Mouse (Mus musculus) MEL (cell line): ENCODE measurements around the gene Sh3gl2. TPM values are rescaled to one million over a fixed set of nuclear protein-coding genes. Genes with fewer than 3 reads are reported as not detected.

ENCODE experiments used
- DNase-seq: peaks from one replicate; pipeline ENCODE4 v3.0.0; 2011; ENCODE audit warnings: low read depth, low spot score
- H3K27ac ChIP-seq: 2 replicates; pipeline ENCODE4 v1.5.1; 2012; ENCODE audit warnings: low read depth, mild to moderate bottlenecking, control low read depth, low read length, moderate library complexity; ENCODE audit not compliant: control insufficient read depth
- H3K27me3 ChIP-seq, 2 experiments: fragments of 150-350 bp in 1 of 2; sonication (generic) in 1 of 2; 2 replicates each; pipeline ENCODE4 v1.6.1; 2012; ENCODE audit warnings: low read length in 2 of 2, mild to moderate bottlenecking in 2 of 2, improper control_type of control experiment in 1 of 2, moderate library complexity in 1 of 2; ENCODE audit not compliant: insufficient read depth in 2 of 2, control insufficient read depth in 1 of 2
- H3K36me3 ChIP-seq, 2 experiments: 2 replicates each; pipeline ENCODE4 v1.6.1; 2012 to 2014; ENCODE audit warnings: low read length in 2 of 2, improper control_type of control experiment in 1 of 2, inconsistent platforms in 1 of 2, mild to moderate bottlenecking in 1 of 2; ENCODE audit not compliant: insufficient read depth in 2 of 2, control insufficient read depth in 1 of 2
- H3K4me1 ChIP-seq, 2 experiments: fragments of 150-350 bp in 1 of 2; sonication (generic) in 1 of 2; 2 replicates each; pipeline ENCODE4 v1.6.1; 2012; ENCODE audit warnings: low read length in 2 of 2, improper control_type of control experiment in 1 of 2, mild to moderate bottlenecking in 1 of 2; ENCODE audit not compliant: insufficient read depth in 2 of 2, control insufficient read depth in 1 of 2
- H3K4me3 ChIP-seq, 2 experiments: fragments of 150-350 bp in 1 of 2; sonication (generic) in 1 of 2; 2 replicates each; pipeline ENCODE4 v1.5.1; 2012; ENCODE audit warnings: low read depth in 2 of 2, low read length in 2 of 2, mild to moderate bottlenecking in 2 of 2, moderate library complexity in 2 of 2, control low read depth in 1 of 2, improper control_type of control experiment in 1 of 2; ENCODE audit not compliant: control insufficient read depth in 1 of 2, insufficient read depth in 1 of 2
- H3K79me2 ChIP-seq: 2 replicates; pipeline ENCODE4 v1.6.1; 2012; ENCODE audit warnings: mild to moderate bottlenecking, low read length, moderate library complexity; ENCODE audit not compliant: control insufficient read depth, poor library complexity, insufficient read depth
- H3K9ac ChIP-seq: 2 replicates; pipeline ENCODE4 v1.6.1; 2012; ENCODE audit warnings: low read depth, mild to moderate bottlenecking, control low read depth, low read length, moderate library complexity; ENCODE audit not compliant: control insufficient read depth, poor library complexity, severe bottlenecking
- H3K9me3 ChIP-seq: fragments of 150-350 bp; sonication (generic); replicated peaks from 2 replicates; pipeline ENCODE4 v1.6.1; 2012; ENCODE audit warnings: mild to moderate bottlenecking, low read length, improper control_type of control experiment, moderate library complexity; ENCODE audit not compliant: insufficient read depth
- BHLHE40 ChIP-seq: IDR thresholded peaks from 2 replicates; pipeline ENCODE4 v1.6.1; 2012; ENCODE audit warnings: low read depth, mild to moderate bottlenecking, inconsistent platforms, low read length, improper control_type of control experiment, borderline replicate concordance
- CHD1 ChIP-seq: IDR thresholded peaks from 2 replicates; pipeline ENCODE4 v1.6.1; 2012; ENCODE audit warnings: low read depth, mild to moderate bottlenecking, inconsistent platforms, low read length, improper control_type of control experiment
- CHD2 ChIP-seq: IDR thresholded peaks from 2 replicates; pipeline ENCODE4 v1.6.1; 2011; ENCODE audit warnings: low read length, improper control_type of control experiment
- CTCF ChIP-seq, 3 experiments: IDR thresholded peaks in 2 of 3; conservative IDR thresholded peaks in 1 of 3; 2 replicates each; pipeline ENCODE4 v1.5.1; 2011 to 2012; ENCODE audit warnings: low read length in 3 of 3, low read depth in 2 of 3, mild to moderate bottlenecking in 2 of 3, improper control_type of control experiment in 1 of 3, inconsistent platforms in 1 of 3, mixed read lengths in 1 of 3, moderate library complexity in 1 of 3; ENCODE audit not compliant: control insufficient read depth in 1 of 3, insufficient read depth in 1 of 3, poor library complexity in 1 of 3, severe bottlenecking in 1 of 3
- E2F4 ChIP-seq: IDR thresholded peaks from 2 replicates; pipeline ENCODE4 v1.6.1; 2011; ENCODE audit warnings: low read depth, low read length, improper control_type of control experiment, borderline replicate concordance
- ETS1 ChIP-seq: IDR thresholded peaks from 2 replicates; pipeline ENCODE4 v1.6.1; 2012; ENCODE audit warnings: low read depth, mild to moderate bottlenecking, inconsistent platforms, low read length, improper control_type of control experiment, moderate library complexity
- GABPA ChIP-seq: IDR thresholded peaks from 2 replicates; pipeline ENCODE4 v1.6.1; 2012; ENCODE audit warnings: low read depth, mild to moderate bottlenecking, inconsistent platforms, low read length, improper control_type of control experiment, moderate library complexity
- GATA1 ChIP-seq: IDR thresholded peaks from 2 replicates; pipeline ENCODE4 v1.6.1; 2011; ENCODE audit warnings: low read depth, low read length, improper control_type of control experiment
- HCFC1 ChIP-seq: IDR thresholded peaks from 2 replicates; pipeline ENCODE4 v1.6.1; 2012; ENCODE audit warnings: low read depth, mild to moderate bottlenecking, inconsistent platforms, low read length, improper control_type of control experiment, moderate library complexity
- JUND ChIP-seq: IDR thresholded peaks from 2 replicates; pipeline ENCODE4 v1.6.1; 2011; ENCODE audit warnings: low read depth, mild to moderate bottlenecking, improper control_type of control experiment, low read length
- KAT2A ChIP-seq: conservative IDR thresholded peaks from 2 replicates; pipeline ENCODE4 v1.6.1; 2012; ENCODE audit warnings: low read depth, low read length, improper control_type of control experiment, inconsistent platforms
- MAX ChIP-seq: IDR thresholded peaks from 2 replicates; pipeline ENCODE4 v1.6.1; 2011; ENCODE audit warnings: low read length, improper control_type of control experiment
- MAZ ChIP-seq: IDR thresholded peaks from 2 replicates; pipeline ENCODE4 v1.6.1; 2012; ENCODE audit warnings: low read depth, mild to moderate bottlenecking, inconsistent platforms, low read length, improper control_type of control experiment
- MEF2A ChIP-seq: IDR thresholded peaks from 2 replicates; pipeline ENCODE4 v1.6.1; 2014; ENCODE audit warnings: low read depth, mild to moderate bottlenecking, inconsistent platforms, low read length, improper control_type of control experiment; ENCODE audit not compliant: poor library complexity, insufficient replicate concordance, severe bottlenecking; ENCODE audit errors: extremely low read depth
- MYC ChIP-seq: IDR thresholded peaks from 2 replicates; pipeline ENCODE4 v1.6.1; 2011; ENCODE audit warnings: low read depth, mild to moderate bottlenecking, low read length, improper control_type of control experiment, moderate library complexity
- NELFE ChIP-seq: IDR thresholded peaks from 2 replicates; pipeline ENCODE4 v1.6.1; 2011; ENCODE audit warnings: low read depth, low read length, improper control_type of control experiment
- POLR2A ChIP-seq, 2 experiments: IDR thresholded peaks; 2 replicates each; pipeline ENCODE4 v1.6.1; 2011 to 2012; ENCODE audit warnings: low read length in 2 of 2, mild to moderate bottlenecking in 2 of 2, control low read depth in 1 of 2, improper control_type of control experiment in 1 of 2, low read depth in 1 of 2, moderate library complexity in 1 of 2; ENCODE audit not compliant: control insufficient read depth in 1 of 2, insufficient read depth in 1 of 2, poor library complexity in 1 of 2
- POLR2AphosphoS2 ChIP-seq: IDR thresholded peaks from 2 replicates; pipeline ENCODE4 v1.6.1; 2011; ENCODE audit warnings: low read length, improper control_type of control experiment
- POLR2AphosphoS5 ChIP-seq: IDR thresholded peaks from 2 replicates; pipeline ENCODE4 v1.6.1; 2012; ENCODE audit warnings: low read depth, borderline replicate concordance, mild to moderate bottlenecking, inconsistent platforms, low read length, moderate library complexity, mixed read lengths
- RCOR1 ChIP-seq: IDR thresholded peaks from 2 replicates; pipeline ENCODE4 v1.6.1; 2012; ENCODE audit warnings: low read depth, mild to moderate bottlenecking, inconsistent platforms, low read length, improper control_type of control experiment
- SIN3A ChIP-seq: IDR thresholded peaks from 2 replicates; pipeline ENCODE4 v1.6.1; 2012; ENCODE audit warnings: low read length, improper control_type of control experiment, inconsistent platforms
- TAL1 ChIP-seq: IDR thresholded peaks from 2 replicates; pipeline ENCODE4 v1.6.1; 2012; ENCODE audit warnings: mild to moderate bottlenecking, inconsistent platforms, low read length, moderate library complexity, mixed read lengths
- USF2 ChIP-seq, 2 experiments: IDR thresholded peaks; 2 replicates each; pipeline ENCODE4 v1.6.1; 2011 to 2012; ENCODE audit warnings: improper control_type of control experiment in 2 of 2, low read length in 2 of 2, borderline replicate concordance in 1 of 2, inconsistent platforms in 1 of 2, low read depth in 1 of 2, mild to moderate bottlenecking in 1 of 2; ENCODE audit not compliant: insufficient read depth in 1 of 2
- ZC3H11A ChIP-seq: IDR thresholded peaks from 2 replicates; pipeline ENCODE4 v1.6.1; 2012; ENCODE audit warnings: low read depth, mild to moderate bottlenecking, inconsistent platforms, low read length, improper control_type of control experiment
- ZMIZ1 ChIP-seq: IDR thresholded peaks from 2 replicates; pipeline ENCODE4 v1.6.1; 2012; ENCODE audit warnings: low read depth, mild to moderate bottlenecking, inconsistent platforms, low read length, improper control_type of control experiment, moderate library complexity
- ZNF384 ChIP-seq: IDR thresholded peaks from 2 replicates; pipeline ENCODE4 v1.6.1; 2012; ENCODE audit warnings: low read depth, mild to moderate bottlenecking, inconsistent platforms, low read length, improper control_type of control experiment
- polyA plus RNA-seq, 2 experiments: library from polyadenylated mRNA; stranded (reverse) in 1 of 2; unstranded in 1 of 2; fragments of >175 nt in 1 of 2; fragments of >200 nt in 1 of 2; gene quantifications; 2 replicates each; pipeline versions ENCODE4 v1.2.1 to v1.2.4; 2012; ENCODE audit warnings: low replicate concordance in 2 of 2, low read depth in 1 of 2; ENCODE audit not compliant: insufficient read length in 2 of 2, insufficient read depth in 1 of 2, missing spikeins in 1 of 2
- total RNA-seq: library from RNA; depleted of rRNA; stranded (reverse); fragments of 300-350 nt; gene quantifications from 2 replicates; pipeline ENCODE4 v1.2.3, GENCODE M21; 2012

Sh3gl2 gene
- total and polyA plus RNA-seq, 3 experiments, result not detected

DNA sequence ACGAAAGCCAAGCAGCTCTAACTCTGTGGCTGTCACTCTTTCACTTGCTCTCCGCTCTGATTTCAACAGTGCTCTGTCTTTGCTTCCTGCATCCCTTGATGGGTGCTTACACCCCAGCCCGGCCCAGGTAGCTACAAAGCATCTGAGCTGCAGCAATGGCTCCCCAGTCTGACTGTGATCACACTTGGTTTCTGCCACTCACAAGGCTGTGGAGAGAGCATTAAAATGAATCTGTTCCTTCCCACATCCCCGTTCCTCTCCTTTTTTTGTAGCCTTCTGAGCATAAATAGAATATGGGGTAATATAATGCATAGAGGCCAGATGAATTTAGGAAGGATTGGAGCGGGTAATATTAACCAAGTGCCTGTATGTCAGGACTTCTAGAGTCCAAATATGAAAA lies 21.8 kb downstream of the Sh3gl2 start:
- no peaks in the 10 kb centered on the region for H3K9me3 ChIP-seq
- no peak overlapping the region for H3K9ac ChIP-seq
- no peak overlapping the region for H3K27ac ChIP-seq
- no peaks in the 10 kb centered on the region for H3K27me3 ChIP-seq
- no peak for TF ChIP-seq E2F4
- TF ChIP-seq ETS1, result no peak
- TF ChIP-seq JUND, result no peak
- TF ChIP-seq ZC3H11A, result no peak
- no peak for TF ChIP-seq MYC
- TF ChIP-seq SIN3A, result no peak
- TF ChIP-seq CTCF (IDR thresholded peaks at IDR 0.05 in 2 of 3, conservative IDR thresholded peaks at IDR 0.05 in 1 of 3; ENCODE audit: control insufficient read depth in 1 of 3, insufficient read depth in 1 of 3, low read depth in 2 of 3, low read length in 3 of 3, poor library complexity in 1 of 3, severe bottlenecking in 1 of 3), result no peak
- no peak for TF ChIP-seq BHLHE40
- no peak for TF ChIP-seq CHD2
- TF ChIP-seq KAT2A, result no peak
- no peak for TF ChIP-seq POLR2AphosphoS2
- no peak for TF ChIP-seq ZNF384
- TF ChIP-seq MAX, result no peak
- no peak for TF ChIP-seq POLR2AphosphoS5
- no peak for TF ChIP-seq TAL1
- TF ChIP-seq CHD1, result no peak
- TF ChIP-seq, all 39 proteins: peak for 0
- Histone ChIP-seq H3K4me3 (no peak overlapping the region), H3K36me3 (no peaks in the 10 kb centered on the region), H3K4me1 (no peaks in the 10 kb centered on the region), H3K79me2 (no peaks in the 10 kb centered on the region)
- no peak for DNase-seq

DNA sequence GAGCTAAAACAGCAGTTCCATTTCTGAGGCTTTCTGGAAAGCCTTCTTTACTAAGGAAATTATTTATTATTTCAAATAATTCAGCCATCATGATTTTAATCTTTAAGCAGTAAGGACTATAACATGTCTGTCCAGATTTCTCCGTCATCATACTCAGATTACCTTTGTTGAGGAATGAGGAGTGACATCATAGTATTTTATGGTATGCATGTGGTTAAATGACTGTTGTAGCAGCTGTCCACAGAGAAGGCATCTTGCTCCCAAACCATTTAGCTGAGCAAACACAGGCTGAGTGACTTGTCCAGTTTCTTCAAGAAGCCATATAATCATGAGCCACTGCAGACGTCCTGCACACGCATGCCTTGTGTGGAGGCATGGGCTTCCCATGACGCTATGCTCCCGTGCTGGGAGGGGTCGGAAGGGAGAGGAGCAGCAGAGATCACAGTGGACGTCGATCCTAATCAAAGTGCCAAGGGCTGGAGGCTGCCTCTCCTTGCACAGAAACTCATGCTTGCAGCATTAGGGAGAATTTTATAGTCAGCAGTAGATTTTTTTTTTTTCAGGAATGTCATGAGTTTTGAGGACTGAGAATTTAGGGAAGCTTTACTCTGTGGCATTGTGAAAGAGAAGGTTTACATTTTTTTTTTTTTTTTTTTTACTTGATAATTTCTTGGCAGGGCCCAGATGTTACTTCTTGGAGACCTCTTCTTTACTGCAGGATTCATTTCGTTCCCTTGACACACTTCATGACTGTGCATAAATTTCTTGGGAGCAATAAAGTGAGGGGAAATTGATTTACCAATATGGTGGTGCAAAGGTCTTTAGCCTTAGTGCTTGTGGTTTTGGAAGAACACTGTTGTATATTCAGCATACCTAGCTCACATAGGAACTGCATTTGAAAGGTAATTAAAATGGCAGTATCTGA lies 23.0 kb downstream of the Sh3gl2 start:
- H3K36me3 ChIP-seq, result no peaks in the 10 kb centered on the region
- DNase-seq, result no peak
- no peaks in the 10 kb centered on the region for H3K27me3 ChIP-seq
- H3K4me1 ChIP-seq, result no peaks in the 10 kb centered on the region
- no peak overlapping the region for H3K27ac ChIP-seq
- no peak for TF ChIP-seq E2F4
- no peak for TF ChIP-seq MYC
- TF ChIP-seq ZNF384, result no peak
- no peak for TF ChIP-seq KAT2A
- no peak for TF ChIP-seq TAL1
- no peak for TF ChIP-seq ZMIZ1
- no peak for TF ChIP-seq RCOR1
- no peak for TF ChIP-seq MEF2A
- no peak for TF ChIP-seq MAZ
- TF ChIP-seq GATA1, result no peak
- no peak for TF ChIP-seq HCFC1
- no peak for TF ChIP-seq POLR2AphosphoS5
- no peak for TF ChIP-seq POLR2A (IDR thresholded peaks at IDR 0.05; ENCODE audit: control insufficient read depth in 1 of 2, insufficient read depth in 1 of 2, low read depth in 1 of 2, low read length in 2 of 2, poor library complexity in 1 of 2)
- TF ChIP-seq BHLHE40, result no peak
- no peak for TF ChIP-seq USF2 (IDR thresholded peaks at IDR 0.05; ENCODE audit: borderline replicate concordance in 1 of 2, insufficient read depth in 1 of 2, low read depth in 1 of 2, low read length in 2 of 2)
- no peak for TF ChIP-seq GABPA
- no peak for TF ChIP-seq NELFE
- no peak for TF ChIP-seq SIN3A
- TF ChIP-seq ZC3H11A, result no peak
- TF ChIP-seq, all 39 proteins: peak for 0
- no peak overlapping the region for H3K9ac ChIP-seq
- no peaks in the 10 kb centered on the region for H3K79me2 ChIP-seq
- H3K4me3 ChIP-seq, result no peak overlapping the region
- no peaks in the 10 kb centered on the region for H3K9me3 ChIP-seq
